Mouse (Mus musculus) T-helper 17 cell (primary cell): ENCODE measurements around the gene Yipf2.
"Not testable (repeated sequence)": the region's sequence is repeated elsewhere in the genome, so short reads cannot be mapped to it uniquely, and the experiment has no call there.

Experiments used
- in situ Hi-C, 2 experiments: fragments of 300-600 bp; cut with MboI, MseI; formaldehyde crosslinking; loops; 1 replicate in 1 of 2; 2 replicates in 1 of 2; pipeline ENCODE4 v1.15.1; 2025; ENCODE audit warnings: high pct_unique_total_duplicates in 2 of 2

The Yipf2 gene

DNA sequence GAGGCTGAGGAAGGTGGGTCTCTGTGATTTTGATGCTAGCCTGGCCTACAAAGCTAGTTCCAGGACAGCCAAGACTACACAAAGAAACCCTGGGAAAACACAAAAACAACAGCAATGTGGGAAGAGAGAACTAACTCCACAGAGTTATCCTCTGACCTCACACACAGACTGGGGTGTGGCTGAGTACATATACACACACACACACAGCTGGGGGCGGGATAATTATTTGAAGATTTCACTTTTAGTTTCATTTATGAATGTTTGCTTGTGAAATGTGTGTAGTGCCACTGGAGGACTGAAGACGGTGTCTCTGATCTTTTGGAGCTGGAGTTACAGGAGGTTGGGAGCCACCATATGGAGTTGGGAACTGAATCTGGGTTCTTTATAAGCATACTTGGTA, 8.4 kb upstream of the Yipf2 start:
- in situ Hi-C loops: loop anchor here in 1 of 2 experiments (25.0 kb wide), 1 partner anchor 1036 kb away; no protein-coding TSS in a partner anchor

DNA sequence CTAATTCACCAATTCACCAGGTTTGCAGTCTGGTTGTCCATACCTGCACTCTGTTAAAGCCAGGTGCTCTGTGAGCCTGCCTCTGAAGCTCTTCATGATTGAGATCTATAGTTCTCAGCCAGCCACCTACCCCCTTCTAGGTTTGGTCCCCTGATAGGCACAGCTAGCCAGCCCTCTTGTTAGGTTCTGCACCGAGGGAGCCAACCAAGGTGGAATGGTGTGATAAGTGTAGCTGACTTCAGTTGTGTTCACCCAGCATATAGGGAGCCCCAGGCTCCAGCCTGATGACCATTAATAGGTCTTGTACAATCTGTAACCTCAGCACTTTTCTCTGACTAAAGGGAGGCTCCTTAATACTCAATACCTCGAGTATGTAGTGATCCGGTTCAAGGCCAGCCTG, 7.6 kb upstream of the Yipf2 start:
- in situ Hi-C loops: loop anchor here in 1 of 2 experiments (25.0 kb wide), 1 partner anchor 1037 kb away; no protein-coding TSS in a partner anchor

DNA sequence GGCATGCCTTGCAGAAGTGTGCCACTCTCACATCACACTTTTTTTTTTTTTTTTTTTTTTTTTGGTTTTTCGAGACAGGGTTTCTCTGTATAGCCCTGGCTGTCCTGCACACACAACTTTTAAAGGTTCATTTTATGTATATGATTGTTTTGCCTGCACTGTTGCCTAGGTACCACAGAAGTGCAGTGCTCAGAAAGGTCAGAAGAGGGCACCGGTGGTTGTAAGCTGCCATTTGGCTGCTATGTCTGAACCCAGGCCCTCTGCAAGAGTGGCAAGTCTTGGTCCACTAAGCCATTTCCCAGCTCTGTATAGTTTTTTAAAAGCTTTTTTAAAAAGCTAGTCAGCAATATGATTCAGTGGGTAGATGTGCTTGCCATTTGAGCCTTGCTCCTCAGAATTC, 5.6 kb upstream of the Yipf2 start:
- in situ Hi-C loops: no loop called here

DNA sequence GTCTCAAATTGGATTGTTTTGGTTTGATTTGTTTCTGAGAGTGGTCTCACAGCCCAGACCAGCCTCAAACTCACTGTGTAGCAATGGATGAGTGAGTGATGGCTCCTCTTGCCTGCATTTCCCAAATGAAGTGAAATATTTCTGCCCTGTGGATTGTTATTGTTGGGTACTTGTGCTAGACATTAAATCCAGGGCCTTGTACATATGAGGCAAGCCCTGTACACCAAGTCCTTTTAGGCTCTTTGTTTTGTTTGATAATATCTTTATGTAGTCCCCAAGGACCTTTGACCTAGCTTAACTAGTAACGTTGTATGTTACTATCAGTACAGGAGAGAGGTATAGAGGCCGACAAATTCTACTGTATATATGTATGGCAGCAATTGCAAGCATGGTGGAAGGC, 2.2 kb upstream of the Yipf2 start:
- in situ Hi-C loops: no loop called here

DNA sequence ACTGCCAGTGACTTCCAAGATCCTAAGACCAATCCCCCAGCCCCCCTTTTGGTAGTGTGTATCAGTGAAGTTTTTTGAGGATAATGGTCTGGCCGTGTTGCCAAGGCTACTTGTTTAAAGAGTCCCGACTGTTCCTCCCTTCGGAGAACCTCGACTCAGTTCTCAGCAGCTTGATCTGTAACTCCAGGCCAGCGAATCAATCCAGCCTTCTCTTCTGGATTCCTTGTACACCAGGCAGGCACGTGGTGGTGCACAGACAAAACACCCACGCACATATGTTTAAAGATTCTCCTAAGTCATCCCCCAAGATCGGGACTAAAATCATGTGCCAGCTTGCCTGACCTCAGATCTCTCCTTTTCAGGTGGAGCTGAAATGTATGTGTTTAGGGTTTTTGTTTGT, 1.7 kb upstream of the Yipf2 start:
- in situ Hi-C loops: not testable (repeated sequence)

DNA sequence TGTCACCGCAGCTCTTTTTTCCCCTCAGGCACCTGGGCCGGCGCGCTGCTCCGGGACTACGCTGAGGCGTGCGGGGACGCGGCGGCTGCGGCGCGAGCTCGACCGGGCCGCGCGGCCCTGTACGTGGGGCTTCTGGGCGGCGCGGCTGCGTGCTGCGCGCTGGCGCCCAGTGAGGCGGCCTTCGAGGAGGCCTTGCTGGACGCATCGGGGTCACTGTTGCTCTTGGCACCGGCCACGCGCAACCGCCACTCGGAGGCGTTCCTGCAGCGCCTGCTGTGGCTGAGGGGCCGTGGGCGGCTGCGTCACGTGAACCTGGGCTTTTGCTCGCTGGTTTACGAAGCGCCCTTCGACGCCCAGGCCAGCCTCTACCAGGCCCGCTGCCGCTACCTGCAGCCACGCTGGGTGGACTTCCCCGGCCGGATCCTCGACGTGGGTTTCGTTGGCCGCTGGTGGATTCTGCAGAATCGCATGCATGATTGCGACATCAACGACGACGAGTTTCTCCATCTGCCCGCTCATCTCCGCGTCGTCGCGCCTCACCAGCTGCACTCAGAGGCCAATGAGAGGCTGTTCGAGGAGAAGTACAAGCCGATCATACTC, 594 bp upstream of the Yipf2 start:
- in situ Hi-C loops: no loop called here

DNA sequence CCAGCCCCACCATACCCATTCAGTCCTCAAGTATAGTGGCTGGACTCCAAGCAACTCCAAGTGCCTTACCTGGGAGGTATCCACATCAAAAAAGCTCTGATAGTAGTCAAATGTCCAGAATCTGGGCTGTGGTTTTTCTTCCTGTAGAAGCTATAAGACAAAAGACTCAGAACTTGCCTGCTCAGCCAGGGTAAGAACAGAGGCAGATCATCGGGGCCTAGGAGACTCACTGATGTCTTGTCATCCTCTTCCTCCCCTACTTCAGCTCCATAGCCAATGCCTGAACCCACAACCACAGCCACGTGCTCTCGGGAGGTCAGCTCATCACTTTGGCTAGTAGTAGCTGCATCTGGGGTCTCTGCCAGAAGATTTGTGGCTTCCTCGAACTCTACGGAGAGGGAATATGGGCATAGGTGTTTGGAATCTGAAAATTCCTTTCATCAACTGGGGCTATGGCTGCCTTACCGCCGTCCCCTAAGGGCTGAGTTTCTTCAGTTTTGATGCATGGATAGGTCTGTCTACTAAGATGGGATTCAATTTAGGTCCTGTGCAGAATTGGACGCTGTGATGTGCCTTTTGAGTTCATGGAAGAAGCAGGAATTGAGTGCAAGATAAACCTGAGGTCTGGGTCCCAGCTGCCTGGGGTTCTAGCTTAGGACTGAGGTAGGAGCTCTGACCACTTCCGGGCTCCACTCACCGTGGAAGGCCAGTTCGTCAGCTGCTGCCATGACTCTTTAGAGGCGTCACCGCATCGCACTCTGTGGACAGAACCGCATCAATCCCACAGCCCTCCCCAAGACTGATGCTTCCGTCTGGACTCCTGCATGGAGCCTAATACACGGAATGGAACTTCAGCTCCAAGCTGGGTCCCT, 561 bp downstream of the Yipf2 start:
- in situ Hi-C loops: no loop called here

DNA sequence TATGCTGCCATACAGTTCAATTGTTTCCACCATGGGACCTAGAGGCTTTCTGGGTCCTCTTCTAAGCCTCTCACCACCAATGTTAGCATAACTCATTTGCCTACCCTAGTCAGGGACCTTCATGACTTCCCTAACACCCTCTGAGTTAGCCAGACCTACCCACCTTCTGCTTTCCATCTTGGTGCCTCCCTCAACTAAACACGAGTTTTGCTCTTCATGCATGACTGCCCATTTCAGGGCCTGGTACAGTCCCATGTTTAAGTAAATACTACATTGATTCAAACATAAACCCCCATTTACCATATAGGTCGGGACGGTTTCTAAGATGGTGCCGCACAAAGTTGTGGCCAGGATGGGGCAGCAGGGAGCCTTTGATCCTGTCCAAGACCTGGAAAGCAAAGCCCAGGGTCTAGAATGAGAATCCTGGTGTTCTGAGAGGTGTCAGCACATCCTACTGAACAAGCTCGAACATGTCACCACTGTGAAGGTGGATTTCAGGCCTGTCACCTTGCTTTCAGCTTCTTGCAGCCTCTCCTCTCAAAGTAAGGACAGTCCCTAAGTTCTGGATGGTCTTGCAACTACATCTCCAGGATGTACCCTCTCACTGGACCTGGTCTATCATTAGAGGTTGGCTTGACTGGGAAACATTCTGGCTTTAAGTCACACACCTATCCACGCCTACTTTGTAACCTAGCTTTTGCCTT, 1.3 kb downstream of the Yipf2 start:
- in situ Hi-C loops: no loop called here

DNA sequence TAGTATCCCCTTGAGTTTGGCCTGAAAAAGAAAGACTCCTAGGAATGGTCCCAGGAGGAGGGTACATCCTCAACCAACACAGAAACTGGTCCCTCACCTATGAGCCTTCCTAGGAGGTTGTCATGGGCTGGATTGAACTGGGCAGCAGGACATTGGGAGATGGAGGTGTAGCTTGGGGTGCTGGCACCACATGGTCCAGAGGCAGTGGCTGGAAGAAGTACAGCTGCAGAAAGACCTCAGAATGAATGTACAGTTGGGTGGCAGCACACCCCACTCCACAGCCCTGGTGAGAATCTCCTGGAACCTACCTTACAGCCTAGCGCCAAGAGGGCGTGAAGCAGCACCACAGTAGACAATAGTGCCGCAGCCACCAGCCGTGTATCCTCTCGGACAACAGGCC, 3.1 kb downstream of the Yipf2 start:
- in situ Hi-C loops: no loop called here

DNA sequence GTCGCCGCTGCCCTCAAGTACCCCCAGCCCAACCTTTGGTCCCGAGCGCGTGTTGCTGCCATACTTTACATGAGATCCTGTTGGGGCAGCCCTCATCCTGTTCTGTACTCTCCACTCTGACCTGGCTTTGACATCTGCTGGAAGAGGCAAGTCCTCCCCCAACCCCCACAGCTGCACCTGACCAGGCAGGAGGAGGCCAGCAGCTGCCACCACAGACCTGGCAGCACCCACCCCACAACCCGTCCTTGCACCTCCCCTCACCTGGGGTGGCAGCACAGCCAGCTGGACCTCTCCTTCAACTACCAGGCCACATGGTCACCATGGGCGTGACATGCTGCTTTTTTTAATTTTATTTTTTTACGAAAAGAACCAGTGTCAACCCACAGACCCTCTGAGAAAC, 4.3 kb downstream of the Yipf2 start:
- in situ Hi-C loops: no loop called here

DNA sequence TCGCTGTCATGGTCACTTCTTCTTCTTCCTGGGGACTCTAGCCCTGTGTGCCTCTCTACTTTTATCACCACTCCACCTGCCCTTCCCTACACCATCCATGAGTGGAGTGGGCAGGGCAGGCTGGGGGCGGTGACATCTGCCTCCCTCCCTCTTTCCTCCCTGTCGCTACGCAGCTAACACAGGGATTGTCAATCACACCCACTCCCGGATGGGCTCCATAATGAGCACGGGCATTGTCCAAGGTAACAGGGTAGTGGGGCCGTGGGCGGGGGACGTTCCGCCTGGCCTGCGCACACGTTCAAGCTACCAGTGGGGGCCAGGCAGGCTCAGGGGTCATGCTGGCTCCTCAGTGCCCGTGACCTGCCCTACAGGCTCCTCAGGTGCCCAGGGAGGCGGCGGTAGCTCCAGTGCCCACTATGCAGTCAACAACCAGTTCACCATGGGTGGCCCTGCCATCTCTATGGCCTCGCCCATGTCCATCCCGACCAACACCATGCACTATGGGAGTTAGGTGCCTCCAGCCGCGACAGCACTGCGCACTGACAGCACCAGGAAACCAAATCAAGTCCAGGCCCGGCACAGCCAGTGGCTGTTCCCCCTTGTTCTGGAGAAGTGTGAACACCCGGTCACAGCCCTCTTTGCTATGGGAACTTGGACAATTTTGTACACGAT, 4.8 kb downstream of the Yipf2 start:
- in situ Hi-C loops: no loop called here

DNA sequence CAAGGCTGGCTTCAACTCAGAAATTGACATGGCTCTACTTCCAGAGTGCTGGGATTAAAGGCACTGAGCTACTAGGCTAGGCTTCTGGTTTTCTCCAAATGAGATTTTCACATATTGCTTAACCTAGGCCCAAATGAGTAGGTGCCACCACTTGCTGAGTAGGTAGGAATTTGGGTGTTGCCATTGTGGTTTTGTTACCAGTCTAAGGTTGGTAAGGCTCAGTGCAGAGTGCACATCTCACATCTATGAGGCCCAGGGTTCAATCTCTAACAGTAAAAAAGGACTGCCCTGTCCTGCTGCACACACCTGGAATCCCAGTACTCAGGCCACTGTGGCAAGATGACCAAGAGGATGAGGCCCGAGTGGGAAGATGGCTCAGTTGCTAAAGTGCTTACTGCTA, 7.2 kb downstream of the Yipf2 start:
- in situ Hi-C loops: no loop called here

DNA sequence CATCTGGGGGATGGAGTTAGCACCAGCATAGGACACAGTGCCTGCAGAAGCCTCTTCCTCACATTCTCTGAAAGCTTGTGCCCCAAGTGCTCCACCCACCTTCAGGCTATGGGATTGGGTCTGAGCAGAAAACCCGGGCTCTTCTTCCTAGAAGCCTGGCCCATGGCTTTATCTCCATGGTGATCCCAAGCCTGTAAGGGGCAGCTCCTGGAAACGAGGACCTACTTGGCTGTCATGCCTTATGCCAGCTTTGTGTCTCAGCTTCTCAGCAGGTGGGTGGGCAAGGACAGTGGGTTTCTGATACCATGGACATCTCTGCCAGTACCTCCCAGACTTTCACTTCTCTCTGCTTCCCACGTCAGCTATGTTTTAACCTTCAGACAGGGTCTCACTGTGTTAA, 14.4 kb downstream of the Yipf2 start:
- in situ Hi-C loops: no loop called here

DNA sequence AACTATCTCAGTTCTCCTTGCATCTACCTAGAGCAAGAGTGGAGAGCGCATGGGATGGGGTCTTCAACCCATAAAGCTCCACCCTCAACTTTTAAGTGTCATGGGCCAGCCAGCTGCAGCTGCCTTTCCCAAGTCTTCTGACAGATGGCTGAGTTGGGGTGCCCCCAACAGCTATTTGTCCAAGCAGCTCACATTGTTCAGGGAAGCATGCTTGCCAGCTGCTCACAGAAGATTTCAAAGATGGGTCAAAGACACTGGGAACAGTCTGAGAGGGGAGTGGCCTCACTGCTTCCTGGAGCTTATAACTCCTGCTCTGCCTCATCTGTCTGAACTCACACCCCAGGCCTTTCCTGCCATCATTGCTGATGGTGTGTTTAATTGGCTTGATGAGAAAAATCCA, 16.3 kb downstream of the Yipf2 start:
- in situ Hi-C loops: no loop called here

DNA sequence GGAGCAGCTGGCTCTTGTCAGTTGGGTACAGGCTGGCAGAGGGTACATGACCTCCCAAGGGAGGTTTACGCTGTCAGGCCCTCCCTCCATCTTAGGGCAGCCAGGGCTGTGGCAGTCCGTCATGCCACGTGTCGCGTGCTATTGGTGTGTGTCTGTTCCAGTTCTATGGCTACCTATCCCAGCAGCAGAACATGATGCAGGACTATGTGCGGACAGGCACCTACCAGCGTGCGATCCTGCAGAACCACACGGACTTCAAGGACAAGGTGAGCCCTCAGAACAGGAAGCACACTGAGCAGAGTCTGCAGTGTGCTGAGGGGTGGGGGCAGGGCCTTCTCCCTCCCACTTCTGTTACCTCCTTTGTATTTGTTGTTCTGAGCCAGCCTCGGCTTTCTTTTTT, 17.4 kb downstream of the Yipf2 start:
- in situ Hi-C loops: no loop called here

DNA sequence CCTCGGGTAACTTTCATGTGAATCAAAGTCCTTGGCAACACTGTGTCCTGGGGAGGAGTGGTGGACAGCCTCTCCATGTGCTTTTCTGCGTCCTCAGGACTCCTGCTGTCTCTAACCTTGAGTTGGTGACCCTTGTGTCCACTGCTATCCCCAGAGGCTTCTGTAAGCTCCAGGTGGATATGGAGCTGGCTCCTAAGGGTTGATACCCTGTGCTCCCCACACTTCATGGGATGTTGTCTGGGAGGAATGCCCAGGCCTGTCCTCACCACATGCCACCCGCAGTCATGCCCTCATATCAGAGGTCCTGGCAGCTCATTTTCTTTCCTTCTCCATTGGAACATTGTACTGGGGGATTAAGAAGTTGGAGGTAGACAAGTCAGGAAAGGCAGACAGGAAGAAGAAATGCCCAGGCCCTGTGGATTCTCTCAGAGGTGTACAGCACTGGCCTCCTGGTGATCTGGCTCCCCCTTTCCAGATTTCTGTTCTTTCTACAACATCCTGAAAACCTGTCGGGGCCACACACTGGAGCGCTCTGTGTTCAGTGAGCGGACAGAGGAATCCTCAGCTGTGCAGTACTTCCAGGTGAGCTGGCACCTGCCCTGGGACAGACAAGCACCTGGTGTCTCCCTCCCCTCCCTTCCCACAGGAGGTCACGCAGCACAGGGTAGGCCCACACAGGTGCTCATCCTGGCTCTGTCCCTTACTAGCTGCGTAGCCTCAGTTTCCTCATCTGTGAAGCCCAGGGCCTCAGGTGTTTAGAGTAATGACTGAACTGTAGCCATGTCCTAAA, 18.4 kb downstream of the Yipf2 start:
- in situ Hi-C loops: no loop called here

DNA sequence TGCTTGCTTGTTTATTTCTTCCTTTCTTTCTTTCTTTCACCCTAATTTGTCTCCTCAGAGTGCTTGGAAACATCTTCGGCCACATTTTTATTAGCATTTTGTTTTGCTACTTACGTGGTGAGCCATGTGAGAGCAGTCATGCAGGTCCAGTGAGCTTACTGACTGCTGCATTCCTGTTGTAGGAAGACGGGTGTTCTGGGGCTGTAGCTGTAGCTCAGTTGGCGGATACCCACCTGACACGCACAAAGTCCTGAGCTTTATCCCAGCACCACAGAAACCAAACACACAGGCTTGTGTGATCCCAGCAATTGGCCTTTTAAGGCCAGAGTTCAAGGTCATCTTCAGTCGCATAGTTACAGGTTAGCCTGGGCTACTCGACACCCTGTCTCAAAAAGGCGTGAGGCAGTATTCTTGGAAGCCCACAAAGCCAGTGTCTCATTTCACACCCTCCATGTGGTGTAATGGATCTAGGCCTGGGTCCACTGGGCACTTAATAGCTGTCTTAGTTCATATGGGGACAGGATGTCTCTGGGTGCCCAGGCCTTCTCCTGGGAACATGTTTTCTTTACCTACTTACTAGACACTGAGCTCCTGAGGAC, 23.9 kb downstream of the Yipf2 start:
- in situ Hi-C loops: no loop called here

DNA sequence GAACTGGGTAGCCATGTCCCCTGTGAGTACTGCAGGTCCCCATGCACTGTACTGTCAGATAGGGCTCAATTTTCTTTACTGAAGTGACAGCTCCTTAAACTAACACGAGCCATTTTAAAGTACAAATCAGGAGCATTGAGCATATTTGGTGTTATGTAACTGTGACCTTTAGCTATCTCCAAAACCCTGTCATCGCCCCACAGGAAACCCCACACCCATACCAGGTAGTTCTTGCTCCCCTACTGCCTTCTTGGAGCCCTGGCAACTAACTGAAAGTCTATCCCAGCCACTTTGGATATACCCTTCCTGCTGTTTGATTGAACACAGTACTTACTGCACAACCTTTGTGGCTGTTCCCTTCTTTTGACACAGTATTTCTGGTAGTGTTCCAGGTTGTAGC, 25.6 kb downstream of the Yipf2 start:
- in situ Hi-C loops: no loop called here

DNA sequence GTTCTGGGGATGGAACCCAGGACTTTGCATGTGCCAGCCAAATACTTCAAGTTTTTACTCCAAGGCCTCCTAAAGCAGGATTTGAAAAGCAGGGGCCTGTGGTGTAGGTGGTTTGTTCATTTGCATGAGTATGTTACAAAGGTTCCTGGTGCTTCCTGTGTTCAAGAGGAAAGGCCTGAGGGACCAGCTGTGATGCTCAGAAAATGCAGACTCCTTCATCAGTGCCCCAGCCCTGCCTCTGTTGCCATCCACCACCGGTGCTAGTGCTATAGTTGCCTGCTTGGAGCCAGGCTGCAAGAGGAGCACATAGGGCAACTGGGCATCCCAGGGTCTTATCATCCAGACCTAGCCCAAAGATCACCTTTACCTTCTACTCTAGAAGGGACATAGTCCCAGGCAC, 26.1 kb downstream of the Yipf2 start:
- in situ Hi-C loops: no loop called here

DNA sequence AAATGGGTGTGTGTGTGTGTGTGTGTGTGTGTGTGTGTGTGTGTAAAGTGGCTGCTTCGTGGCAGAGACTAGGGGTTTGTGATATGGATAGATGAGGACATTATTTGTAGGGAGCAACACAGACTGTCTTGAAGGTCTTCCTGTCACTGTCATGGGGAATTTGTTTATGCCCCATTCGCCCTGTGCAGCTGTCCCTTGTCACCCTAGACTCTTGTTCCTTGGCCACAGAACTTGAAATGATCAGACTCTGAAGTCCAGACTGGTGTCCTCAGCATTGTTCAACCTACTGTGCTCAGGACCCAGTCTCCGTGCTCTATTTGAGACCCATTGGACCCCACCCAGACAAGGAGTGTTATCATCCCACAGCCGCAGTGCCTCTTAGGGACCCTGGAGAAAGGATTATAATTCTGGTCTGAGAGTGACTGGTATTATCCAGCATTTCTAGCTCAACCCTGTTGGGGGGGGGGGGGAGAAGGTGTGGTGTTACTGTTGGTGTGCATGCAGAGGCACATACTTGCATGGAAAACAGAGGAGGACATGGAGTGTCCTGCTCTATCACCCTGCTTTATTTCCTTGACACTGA, 27.5 kb downstream of the Yipf2 start:
- in situ Hi-C loops: no loop called here
